Mouse (Mus musculus): Measurements from ENCODE around the gene Nxpe5. TPM values are rescaled to one million over a fixed set of nuclear protein-coding genes. Genes with fewer than 3 reads are reported as not detected.

Nxpe5 gene
- polyA plus RNA-seq, 1 experiment from 2014 or later: 0.58 TPM

DNA sequence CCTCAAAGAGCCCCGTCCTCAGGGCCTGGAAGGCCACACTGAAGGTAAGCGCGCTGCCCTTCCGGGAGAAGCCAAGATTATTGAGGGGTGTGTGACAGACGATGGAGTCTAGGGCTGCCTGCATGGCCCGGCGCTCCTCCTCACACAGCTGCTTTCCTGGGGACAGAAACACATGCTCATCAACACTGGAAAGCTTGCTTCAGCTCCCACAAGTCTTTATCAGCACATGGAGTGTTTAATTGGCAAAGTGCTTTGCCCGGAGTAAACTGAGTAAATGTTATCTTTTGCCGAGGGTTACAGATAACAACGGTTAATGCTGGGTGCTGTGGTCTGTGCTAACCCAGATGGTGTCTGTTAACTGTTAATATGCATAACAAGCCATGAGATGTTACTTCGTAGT lies 35.1 kb downstream of the Nxpe5 start:
- Histone ChIP-seq H3K4me1 (ENCODE audit: insufficient read depth) (peaks cover 53% of the 10 kb centered on the region), H3K4me2 (ENCODE audit: low read depth, low read length) (peak overlapping the region; percentile 94), H3K9ac (replicated peaks) (no peak overlapping the region), H3K27me3 (ENCODE audit: insufficient read depth, low read length) (no peaks in the 10 kb centered on the region), H3K36me3 (replicated peaks; ENCODE audit: insufficient read depth, low read length) (peaks cover 36% of the 10 kb centered on the region), H3K4me3 (ENCODE audit: low read depth, low read length) (no peak overlapping the region), H3K9me3 (ENCODE audit: low read length) (no peaks in the 10 kb centered on the region), H3K27ac (ENCODE audit: low read depth) (peak overlapping the region; percentile 87; the same call in 1 of the 2 replicates)
- DNase-seq (no peak), ATAC-seq (no peak)
- TF ChIP-seq CTCF (IDR thresholded peaks at IDR 0.05; ENCODE audit: low read depth) (no peak), EP300 (IDR thresholded peaks at IDR 0.05; ENCODE audit: low read depth) (peak; percentile 81)
- 53% methylated on average over 11 of the region's 11 CpGs for WGBS (ENCODE audit: insufficient replicate concordance)

DNA sequence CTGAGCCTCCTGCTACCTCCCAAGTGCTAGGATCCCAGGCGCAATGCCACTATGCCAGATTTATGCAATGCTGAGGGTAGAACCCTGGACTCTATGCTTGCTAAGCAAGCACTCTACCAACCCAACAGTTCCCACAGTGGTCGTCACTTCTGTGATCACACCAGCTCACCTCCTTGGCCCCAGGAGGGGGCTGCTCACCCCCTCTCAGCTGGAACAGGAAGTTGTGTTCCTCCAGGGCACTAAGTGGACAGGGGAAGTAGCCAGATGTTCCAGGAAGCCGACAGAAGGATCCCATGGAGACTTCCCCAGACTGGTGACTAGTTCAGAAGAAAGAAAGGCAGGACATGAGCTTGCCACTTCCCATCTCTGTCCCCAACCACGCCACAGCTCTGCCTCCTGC lies 36.3 kb downstream of the Nxpe5 start:
- DNase-seq (no peak), ATAC-seq (no peak)
- H3K27me3 ChIP-seq (ENCODE audit: insufficient read depth, low read length): no peaks in the 10 kb centered on the region
- no peak for TF ChIP-seq EP300 (IDR thresholded peaks at IDR 0.05; ENCODE audit: low read depth)
- TF ChIP-seq CTCF (IDR thresholded peaks at IDR 0.05; ENCODE audit: low read depth): no peak
- 44% methylated on average over 4 of the region's 4 CpGs for WGBS (ENCODE audit: insufficient replicate concordance)
- peak overlapping the region; percentile 97 for H3K9ac ChIP-seq (replicated peaks)
- peak overlapping the region; percentile 96 for H3K4me3 ChIP-seq (ENCODE audit: low read depth, low read length)
- H3K27ac ChIP-seq (ENCODE audit: low read depth): peak overlapping the region; percentile 87
- H3K4me2 ChIP-seq (ENCODE audit: low read depth, low read length): peak overlapping the region; percentile 94
- H3K36me3 ChIP-seq (replicated peaks; ENCODE audit: insufficient read depth, low read length): peaks cover 36% of the 10 kb centered on the region
- H3K9me3 ChIP-seq (ENCODE audit: low read length): no peaks in the 10 kb centered on the region
- peaks cover 43% of the 10 kb centered on the region for H3K4me1 ChIP-seq (ENCODE audit: insufficient read depth)

DNA sequence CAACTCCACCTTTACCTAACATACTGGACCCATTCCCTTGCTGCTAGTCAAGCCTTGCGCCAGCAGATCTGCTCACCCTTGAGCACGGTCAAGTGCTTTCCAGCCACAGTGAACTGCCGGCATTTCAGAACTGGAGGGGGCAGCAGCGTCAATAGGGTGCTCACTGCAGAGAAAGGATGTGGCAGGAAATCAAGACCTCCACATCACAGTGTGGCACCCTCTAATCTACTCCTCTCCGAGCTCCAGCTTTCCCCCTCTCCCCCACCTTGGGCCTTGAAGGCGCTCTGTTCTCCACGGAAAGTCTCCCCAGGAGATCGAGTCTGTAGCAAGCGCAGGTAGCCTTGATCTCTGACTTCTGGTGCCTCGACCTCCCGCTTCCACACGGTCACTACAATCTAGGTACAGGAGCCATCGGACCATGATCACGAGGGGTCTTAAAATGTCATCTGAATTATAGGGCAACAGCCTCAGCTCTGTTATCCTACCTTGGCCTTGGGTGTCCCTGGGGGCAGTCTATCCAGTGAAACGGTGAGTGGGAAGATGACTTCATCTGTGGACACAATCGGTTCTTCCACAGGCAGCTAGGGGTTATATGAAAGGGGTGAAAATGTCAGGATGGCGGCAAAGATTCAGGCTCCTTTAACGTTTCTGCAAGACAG lies 37.0 kb downstream of the Nxpe5 start:
- Histone ChIP-seq H3K4me3 (ENCODE audit: low read depth, low read length) (peak overlapping the region; percentile 96), H3K36me3 (replicated peaks; ENCODE audit: insufficient read depth, low read length) (peaks cover 33% of the 10 kb centered on the region), H3K27ac (ENCODE audit: low read depth) (peak overlapping the region; percentile 87), H3K27me3 (ENCODE audit: insufficient read depth, low read length) (no peaks in the 10 kb centered on the region), H3K9me3 (ENCODE audit: low read length) (no peaks in the 10 kb centered on the region), H3K4me1 (ENCODE audit: insufficient read depth) (peaks cover 37% of the 10 kb centered on the region), H3K9ac (replicated peaks) (peak overlapping the region; percentile 97), H3K4me2 (ENCODE audit: low read depth, low read length) (peak overlapping the region; percentile 94)
- ATAC-seq: no peak
- 41% methylated on average over 18 of the region's 18 CpGs for WGBS (ENCODE audit: insufficient replicate concordance)
- TF ChIP-seq CTCF (IDR thresholded peaks at IDR 0.05; ENCODE audit: low read depth): 0 out of 2 replicates have a peak, but pooled peaks have one; percentile 15
- no peak for TF ChIP-seq EP300 (IDR thresholded peaks at IDR 0.05; ENCODE audit: low read depth)
- no peak for DNase-seq

DNA sequence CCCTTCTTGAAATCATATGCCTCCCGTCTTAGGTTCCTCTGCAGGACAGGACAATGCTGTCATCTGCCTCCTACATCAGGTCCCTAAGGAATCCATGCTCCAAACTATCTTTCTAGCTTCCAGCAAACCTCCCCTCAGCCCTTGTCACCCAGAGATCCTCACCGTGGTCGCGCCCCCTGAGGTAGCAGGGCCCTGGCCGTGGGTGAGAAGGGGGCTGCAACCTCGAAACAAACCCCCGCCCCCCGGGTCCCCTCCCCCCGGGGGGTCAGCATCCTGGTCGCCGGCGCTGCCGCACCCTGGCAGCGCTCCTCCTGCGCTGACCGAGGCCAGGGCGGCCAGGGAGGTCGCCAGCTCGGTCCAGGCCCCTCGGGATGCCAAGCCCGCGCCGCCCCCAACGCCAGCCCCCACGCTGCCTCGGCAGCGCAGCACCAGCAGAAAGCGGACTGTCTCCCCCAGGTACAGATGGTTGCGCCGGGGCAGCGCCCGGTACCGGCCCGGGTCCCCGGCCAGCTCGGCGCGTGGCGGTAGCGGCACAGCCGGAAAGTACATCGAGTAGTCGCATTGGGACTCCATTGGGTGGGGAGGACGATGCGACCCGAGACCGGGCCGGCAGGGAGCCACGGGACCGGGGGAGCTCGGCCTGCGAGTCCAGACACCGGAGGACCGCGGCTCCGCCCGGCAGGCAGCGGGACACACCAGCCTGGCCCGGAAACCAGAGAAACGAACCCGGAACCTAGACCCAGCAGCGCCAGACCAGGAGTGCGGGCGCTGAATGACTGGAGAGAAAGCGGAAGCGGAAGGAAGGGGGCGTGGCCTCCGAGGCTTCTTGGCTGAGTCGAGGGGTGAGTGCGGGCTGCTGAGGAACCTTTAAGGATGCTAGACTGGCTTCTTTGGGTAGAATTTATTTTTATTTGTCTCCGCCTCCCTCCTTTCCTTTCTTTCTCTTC lies 37.8 kb downstream of the Nxpe5 start, which contains the start of gene BC037034:
TSS of gene BC037034 (minus strand) at position 774 of the 947 bp plus-strand sequence.
- peaks cover 37% of the 10 kb centered on the region for H3K4me1 ChIP-seq (ENCODE audit: insufficient read depth)
- peak within 1 kb of the TSS; percentile 97 for H3K9ac ChIP-seq (replicated peaks)
- H3K27ac ChIP-seq (ENCODE audit: low read depth): peak within 1 kb of the TSS; percentile 87
- no peaks in the 10 kb centered on the region for H3K27me3 ChIP-seq (ENCODE audit: insufficient read depth, low read length)
- peak within 1 kb of the TSS; percentile 94 for H3K4me2 ChIP-seq (ENCODE audit: low read depth, low read length)
- under 1% methylated on average over 54 of the region's 71 CpGs for WGBS (ENCODE audit: insufficient replicate concordance)
- ATAC-seq: peak; percentile 90
- H3K4me3 ChIP-seq (ENCODE audit: low read depth, low read length): peak within 1 kb of the TSS; percentile 96
- no peaks in the 10 kb centered on the region for H3K9me3 ChIP-seq (ENCODE audit: low read length)
- DNase-seq: peak; percentile 94
- H3K36me3 ChIP-seq (replicated peaks; ENCODE audit: insufficient read depth, low read length): peaks cover 30% of the 10 kb centered on the region
- 0 out of 2 replicates have a peak, but pooled peaks have one; percentile 6 for TF ChIP-seq CTCF (IDR thresholded peaks at IDR 0.05; ENCODE audit: low read depth)
- no peak for TF ChIP-seq EP300 (IDR thresholded peaks at IDR 0.05; ENCODE audit: low read depth)

DNA sequence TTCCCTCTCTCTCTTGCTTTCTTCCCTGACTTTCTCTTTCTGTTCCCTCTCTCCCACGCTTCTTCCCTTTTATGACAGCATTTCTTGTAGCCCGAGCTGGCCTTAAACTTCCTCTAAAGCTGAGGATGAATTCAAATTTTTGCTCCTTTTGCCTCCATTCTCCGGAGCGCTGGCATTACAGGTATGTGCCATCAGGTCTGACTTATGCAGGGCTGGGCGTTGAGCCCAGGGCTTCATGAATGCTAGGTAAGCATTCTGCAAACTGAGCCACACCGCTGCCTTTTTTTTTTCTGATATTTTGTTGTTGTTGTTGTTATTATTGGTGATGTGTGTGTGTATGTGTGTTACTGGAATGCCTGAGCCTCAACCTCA lies 38.5 kb downstream of the Nxpe5 start:
- H3K36me3 ChIP-seq (replicated peaks; ENCODE audit: insufficient read depth, low read length): peaks cover 24% of the 10 kb centered on the region
- peak overlapping the region; percentile 87 for H3K27ac ChIP-seq (ENCODE audit: low read depth)
- peak overlapping the region; percentile 96 for H3K4me3 ChIP-seq (ENCODE audit: low read depth, low read length)
- H3K4me2 ChIP-seq (ENCODE audit: low read depth, low read length): peak overlapping the region; percentile 94
- DNase-seq: no peak
- no peak for TF ChIP-seq EP300 (IDR thresholded peaks at IDR 0.05; ENCODE audit: low read depth)
- no peak for TF ChIP-seq CTCF (IDR thresholded peaks at IDR 0.05; ENCODE audit: low read depth)
- ATAC-seq: no peak
- WGBS (ENCODE audit: insufficient replicate concordance): 4% methylated on average over 6 of the region's 6 CpGs
- H3K27me3 ChIP-seq (ENCODE audit: insufficient read depth, low read length): no peaks in the 10 kb centered on the region
- H3K9ac ChIP-seq (replicated peaks): peak overlapping the region; percentile 97
- no peaks in the 10 kb centered on the region for H3K9me3 ChIP-seq (ENCODE audit: low read length)
- peaks cover 37% of the 10 kb centered on the region for H3K4me1 ChIP-seq (ENCODE audit: insufficient read depth)

DNA sequence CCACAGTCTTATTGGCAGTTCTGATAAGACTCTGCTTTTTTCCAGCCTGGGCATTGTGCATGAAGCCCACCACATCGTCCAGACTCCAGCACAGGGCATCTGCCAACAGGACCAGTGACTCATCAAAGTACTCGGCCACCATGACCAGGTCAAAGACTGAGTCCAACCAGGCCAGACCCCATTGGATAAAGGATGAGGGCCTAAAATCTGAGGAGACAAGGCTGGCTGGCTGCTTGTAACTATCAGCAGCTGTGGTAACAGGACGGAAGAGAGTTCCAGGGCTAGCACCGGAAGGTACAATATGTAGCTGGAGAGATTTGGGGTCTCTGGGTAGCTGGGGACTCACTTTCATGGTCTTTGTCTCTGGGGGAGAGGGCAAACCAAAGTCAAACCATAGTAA lies 40.0 kb downstream of the Nxpe5 start:
- Histone ChIP-seq H3K27ac (ENCODE audit: low read depth) (no peak overlapping the region), H3K4me3 (ENCODE audit: low read depth, low read length) (no peak overlapping the region), H3K4me1 (ENCODE audit: insufficient read depth) (peaks cover 32% of the 10 kb centered on the region), H3K4me2 (ENCODE audit: low read depth, low read length) (no peak overlapping the region), H3K9me3 (ENCODE audit: low read length) (no peaks in the 10 kb centered on the region), H3K27me3 (ENCODE audit: insufficient read depth, low read length) (0 out of 2 replicates have a peak, but pooled peaks cover under 1% of the 10 kb centered on the region), H3K9ac (replicated peaks) (no peak overlapping the region), H3K36me3 (replicated peaks; ENCODE audit: insufficient read depth, low read length) (peaks cover 9% of the 10 kb centered on the region; the same call in 1 of the 2 replicates)
- TF ChIP-seq EP300 (IDR thresholded peaks at IDR 0.05; ENCODE audit: low read depth): no peak
- no peak for TF ChIP-seq CTCF (IDR thresholded peaks at IDR 0.05; ENCODE audit: low read depth)
- 86% methylated on average over 4 of the region's 4 CpGs for WGBS (ENCODE audit: insufficient replicate concordance)
- ATAC-seq: no peak
- DNase-seq: no peak

All from liver, postnatal 0 days (tissue).